Mouse (Mus musculus): Measurements from ENCODE around the gene 4930555G01Rik. TPM values are rescaled to one million over a fixed set of nuclear protein-coding genes. Genes with fewer than 3 reads are reported as not detected.
"Not testable (repeated sequence)": the region's sequence is repeated elsewhere in the genome, so short reads cannot be mapped to it uniquely, and the experiment has no call there.

The 4930555G01Rik gene
- not detected in 2 replicates for polyA plus RNA-seq (2016; fragmentation: Nextera tagmentation; extraction: Ambion mirVana)

- H3K36me3 ChIP-seq; H3K27me3 ChIP-seq (replicated peaks); H3K4me3 ChIP-seq; H3K4me1 ChIP-seq (replicated peaks); H3K4me2 ChIP-seq; H3K9ac ChIP-seq; H3K27ac ChIP-seq (ENCODE audit: poor library complexity, severe bottlenecking); ATAC-seq (ENCODE audit: insufficient number of reproducible peaks, low FRiP score); H3K9me3 ChIP-seq (replicated peaks): not testable (repeated sequence)
- no CpG with 5 or more reads among the region's 3 CpGs for WGBS
Observed at GRCm38 (mm10) chr14:5050329-5050728, at the start of gene 4930555G01Rik. TSS of gene 4930555G01Rik (plus strand) at chr14:5050629.

GRCm38 (mm10) chr14:5015591-5015990, 34.8 kb upstream of the 4930555G01Rik start, which contains the start of gene Gm3298:
TSS of gene Gm3298 (plus strand) at chr14:5015891.
- H3K27me3 ChIP-seq (replicated peaks); H3K4me3 ChIP-seq; H3K9me3 ChIP-seq (replicated peaks); ATAC-seq (ENCODE audit: insufficient number of reproducible peaks, low FRiP score); H3K27ac ChIP-seq (ENCODE audit: poor library complexity, severe bottlenecking); H3K9ac ChIP-seq; H3K36me3 ChIP-seq; H3K4me2 ChIP-seq; H3K4me1 ChIP-seq (replicated peaks): not testable (repeated sequence)
- WGBS, result 64% methylated on average over 1 of the region's 2 CpGs

DNA sequence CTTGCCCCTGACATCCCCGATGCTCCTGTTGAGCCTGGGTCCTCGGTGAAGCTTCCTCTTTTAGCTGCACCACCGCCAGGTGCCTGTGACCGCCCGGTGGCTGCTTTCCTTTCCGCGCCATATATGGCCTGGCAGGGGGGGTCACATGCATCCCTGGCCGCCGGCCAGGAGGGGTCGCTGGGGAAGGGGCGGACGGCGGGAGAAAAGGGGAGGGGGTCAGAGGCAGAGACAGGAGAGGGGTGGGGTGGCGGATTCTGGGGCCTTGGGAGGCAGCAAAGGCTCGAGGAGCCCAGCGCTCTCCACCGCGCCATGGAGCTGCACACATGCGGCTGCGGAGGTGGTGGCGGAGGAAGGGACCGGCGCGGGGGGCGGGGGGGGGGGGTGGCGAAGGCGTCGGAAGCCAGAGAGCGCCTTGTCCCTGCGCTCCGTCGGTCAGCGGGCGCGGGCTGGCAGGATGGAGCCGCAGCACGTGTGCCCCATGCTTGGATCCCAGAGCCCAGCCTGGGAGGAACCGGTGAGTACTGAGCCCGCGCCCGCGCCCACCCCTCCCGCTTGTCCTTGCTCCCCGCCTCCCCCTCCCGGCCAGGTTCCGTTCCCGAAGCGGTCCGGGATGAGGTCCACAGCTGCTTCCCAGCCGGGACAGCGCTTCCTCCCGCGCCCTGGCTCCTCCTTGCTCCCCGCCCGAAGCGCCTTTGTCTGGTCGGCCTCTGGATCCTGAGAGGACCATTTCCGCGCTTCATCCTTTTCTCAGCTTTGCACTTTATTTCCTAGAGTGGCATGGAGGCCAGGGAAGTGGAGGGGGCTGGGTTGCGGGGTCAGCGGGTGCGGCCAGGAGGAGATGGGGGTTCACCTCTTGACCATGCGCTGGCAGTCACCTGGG, 20.4 kb downstream of the 4930555G01Rik start, which contains the start of gene Gm8281:
Gene Gm8281, plus strand, starts transcription at position 430 of the 880 bp plus-strand sequence.
- 3% methylated on average over 23 of the region's 63 CpGs for WGBS
- H3K9ac ChIP-seq, result peak within 1 kb of the TSS; percentile 58
- H3K27ac ChIP-seq (ENCODE audit: poor library complexity, severe bottlenecking); H3K27me3 ChIP-seq (replicated peaks); H3K9me3 ChIP-seq (replicated peaks); ATAC-seq (ENCODE audit: insufficient number of reproducible peaks, low FRiP score); H3K4me1 ChIP-seq (replicated peaks); H3K36me3 ChIP-seq: not testable (repeated sequence)
- H3K4me2 ChIP-seq, result peak within 1 kb of the TSS; percentile 77
- peak within 1 kb of the TSS; percentile 52 for H3K4me3 ChIP-seq

Other genes starting within 250 kb of the 4930555G01Rik start
- gene Gm3269, start 212.5 kb upstream of the 4930555G01Rik start, polyA plus RNA-seq (2016; fragmentation: Nextera tagmentation; extraction: Ambion mirVana), result not detected in 2 replicates
- gene Gm3264, start 195.1 kb upstream of the 4930555G01Rik start, polyA plus RNA-seq (2016; fragmentation: Nextera tagmentation; extraction: Ambion mirVana), result 1.9 and 2.1 TPM in 2 replicates
- not detected in 2 replicates for gene Gm3278, start 158.2 kb upstream of the 4930555G01Rik start, polyA plus RNA-seq (2016; fragmentation: Nextera tagmentation; extraction: Ambion mirVana)
- gene Gm8297, start 66.7 kb upstream of the 4930555G01Rik start, polyA plus RNA-seq (2016; fragmentation: Nextera tagmentation; extraction: Ambion mirVana), result 0.30 TPM in 1 of 2 replicates, not detected in the other
- gene Gm3298, start 34.7 kb upstream of the 4930555G01Rik start, polyA plus RNA-seq (2016; fragmentation: Nextera tagmentation; extraction: Ambion mirVana), result not detected in 2 replicates
- 3.4 and 3.7 TPM in 2 replicates for gene Gm8281, start 20.4 kb downstream of the 4930555G01Rik start, polyA plus RNA-seq (2016; fragmentation: Nextera tagmentation; extraction: Ambion mirVana)
- gene Gm8279, start 80.9 kb downstream of the 4930555G01Rik start, polyA plus RNA-seq (2016; fragmentation: Nextera tagmentation; extraction: Ambion mirVana), result 0.18 TPM in 1 of 2 replicates, not detected in the other
- gene Gm3317, start 113.9 kb downstream of the 4930555G01Rik start, polyA plus RNA-seq (2016; fragmentation: Nextera tagmentation; extraction: Ambion mirVana), result not detected in 2 replicates
- not detected in 2 replicates for gene Gm8271, start 135.2 kb downstream of the 4930555G01Rik start, polyA plus RNA-seq (2016; fragmentation: Nextera tagmentation; extraction: Ambion mirVana)
- gene Gm3526, start 210.0 kb downstream of the 4930555G01Rik start, polyA plus RNA-seq (2016; fragmentation: Nextera tagmentation; extraction: Ambion mirVana), result not detected in 2 replicates